Mouse (Mus musculus): ENCODE measurements around the gene Arhgdib.

- TF ChIP-seq CTCF (IDR thresholded peaks at IDR 0.05; ENCODE audit: insufficient read depth, low read depth, low read length) (no peak), POLR2A (IDR thresholded peaks at IDR 0.05; ENCODE audit: insufficient read depth, low read depth, low read length) (no peak)
Measured at GRCm38 (mm10) chr6:136912751-136913265, 28.9 kb downstream of the Arhgdib start.

All from olfactory bulb, adult 2 months (tissue).